Mouse (Mus musculus) neural tube, embryonic 12.5 days (tissue): ENCODE measurements at regions not wholly inside any gene's neighbourhood (a gene's known extent, or its start where the extent isn't known, plus 50 kb on each side); places are given as distances from the start of the nearest gene placed in this dataset.

ENCODE experiments used
- ATAC-seq: fragments of 200-750 bp; cut with Nextera tagmentation; 2 replicates; pipeline ENCODE4 v1.8.0; 2017; ENCODE audit warnings: low read depth, mild to moderate bottlenecking, moderate TSS enrichment, moderate library complexity; ENCODE audit not compliant: low FRiP score
- H3K27ac ChIP-seq: fragments of 300-500 bp; sonication (generic); 2 replicates; pipeline ENCODE4 v1.5.1; 2016
- H3K27me3 ChIP-seq: fragments of 300-500 bp; sonication (generic); replicated peaks from 2 replicates; pipeline ENCODE4 v1.6.1; 2016; ENCODE audit warnings: mild to moderate bottlenecking
- H3K36me3 ChIP-seq: fragments of 300-500 bp; sonication (generic); 2 replicates; pipeline ENCODE4 v1.6.1; 2016; ENCODE audit warnings: mild to moderate bottlenecking
- H3K4me1 ChIP-seq: fragments of 300-500 bp; sonication (generic); 2 replicates; pipeline ENCODE4 v1.6.1; 2016
- H3K4me2 ChIP-seq: fragments of 300-500 bp; sonication (generic); replicated peaks from 2 replicates; pipeline ENCODE4 v1.6.1; 2016; ENCODE audit warnings: mild to moderate bottlenecking
- H3K4me3 ChIP-seq: fragments of 300-500 bp; sonication (generic); 2 replicates; pipeline ENCODE4 v1.5.1; 2016
- H3K9ac ChIP-seq: fragments of 300-500 bp; sonication (generic); 2 replicates; pipeline ENCODE4 v1.6.1; 2016; ENCODE audit warnings: mild to moderate bottlenecking
- H3K9me3 ChIP-seq: fragments of 300-500 bp; sonication (generic); 2 replicates; pipeline ENCODE4 v1.6.1; 2016; ENCODE audit warnings: mild to moderate bottlenecking
- WGBS: fragments of 180-500 bp; shearing (Covaris S2); methylation state at CpG from one replicate; pipeline ENCODE4 v1.1.7; 2016; 5-methylcytosine and 5-hydroxymethylcytosine counted together

DNA sequence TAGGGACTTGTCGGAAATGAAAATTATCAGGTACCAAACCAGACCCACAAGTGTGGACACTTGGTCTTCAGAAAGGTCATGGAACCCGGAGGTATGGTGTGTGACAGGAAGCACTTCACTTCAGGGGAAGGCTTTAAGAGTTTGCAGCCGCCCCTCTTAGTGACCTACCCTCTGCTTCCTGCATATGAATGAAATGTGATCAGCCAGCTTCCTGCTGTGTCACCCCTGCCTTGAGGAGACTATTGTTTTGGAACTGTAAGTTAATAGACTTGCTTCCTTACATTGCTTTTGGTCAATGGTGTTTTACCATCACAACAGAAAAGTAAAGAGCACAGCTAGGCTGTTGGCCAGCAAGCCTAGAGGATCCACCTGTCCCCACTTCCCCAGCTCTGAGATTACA is 515.3 kb downstream of the Pdcd6ip start:
- Histone ChIP-seq H3K9ac (no peak overlapping the region), H3K4me2 (no peak overlapping the region), H3K9me3 (no peaks in the 10 kb centered on the region), H3K27ac (no peak overlapping the region), H3K36me3 (no peaks in the 10 kb centered on the region), H3K4me3 (no peak overlapping the region), H3K4me1 (no peaks in the 10 kb centered on the region), H3K27me3 (no peaks in the 10 kb centered on the region)
- 57% methylated on average over 3 of the region's 3 CpGs for WGBS
- ATAC-seq: no peak

DNA sequence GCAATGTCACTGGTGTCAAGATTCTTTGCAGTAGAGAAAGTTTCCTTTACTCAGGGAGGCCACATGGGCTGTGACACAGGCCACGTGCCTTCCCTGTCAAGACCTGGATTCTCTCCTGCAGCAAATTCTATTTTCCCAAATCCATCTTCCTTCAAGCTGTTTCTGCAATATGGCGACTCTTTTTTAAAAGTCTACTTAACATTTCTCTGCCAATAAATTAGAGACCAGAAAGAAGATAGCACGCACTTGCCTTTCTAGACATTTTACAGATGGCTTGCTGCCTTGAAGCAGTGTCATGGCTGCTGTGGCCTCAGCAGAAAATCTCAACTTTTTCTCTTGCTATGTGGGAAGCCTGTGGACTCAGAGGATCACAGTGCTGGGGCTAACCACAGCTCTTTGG is 516.9 kb downstream of the Pdcd6ip start:
- H3K27ac ChIP-seq: no peak overlapping the region
- no peaks in the 10 kb centered on the region for H3K27me3 ChIP-seq
- H3K4me2 ChIP-seq: no peak overlapping the region
- no peak overlapping the region for H3K9ac ChIP-seq
- no peaks in the 10 kb centered on the region for H3K9me3 ChIP-seq
- H3K36me3 ChIP-seq: no peaks in the 10 kb centered on the region
- no peak for ATAC-seq
- H3K4me1 ChIP-seq: no peaks in the 10 kb centered on the region
- no peak overlapping the region for H3K4me3 ChIP-seq
- WGBS: 91% methylated on average over 3 of the region's 3 CpGs

DNA sequence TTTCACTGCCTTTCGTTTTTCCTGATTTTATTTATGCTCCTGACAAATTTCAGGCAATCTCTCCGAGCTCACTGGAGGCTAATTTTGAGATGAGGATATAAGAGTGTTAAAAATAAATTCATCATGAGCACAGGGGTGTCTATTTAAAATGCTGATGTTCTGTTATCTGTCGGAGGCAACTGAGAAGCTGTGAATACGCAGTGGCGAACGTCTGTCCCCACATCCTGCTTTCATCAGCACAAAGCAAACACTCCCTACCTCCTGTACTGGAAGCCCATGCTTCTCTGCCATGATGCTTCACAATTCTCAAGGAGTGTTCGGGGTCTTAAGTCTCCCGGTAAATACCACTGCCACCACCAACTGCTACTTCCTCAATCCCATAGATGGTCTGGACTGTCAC is 526.9 kb downstream of the Pdcd6ip start:
- H3K27ac ChIP-seq: no peak overlapping the region
- 82% methylated on average over 8 of the region's 8 CpGs for WGBS
- no peak overlapping the region for H3K9ac ChIP-seq
- no peaks in the 10 kb centered on the region for H3K4me1 ChIP-seq
- no peak for ATAC-seq
- no peak overlapping the region for H3K4me2 ChIP-seq
- H3K27me3 ChIP-seq: no peaks in the 10 kb centered on the region
- H3K9me3 ChIP-seq: no peaks in the 10 kb centered on the region
- H3K4me3 ChIP-seq: no peak overlapping the region
- no peaks in the 10 kb centered on the region for H3K36me3 ChIP-seq

DNA sequence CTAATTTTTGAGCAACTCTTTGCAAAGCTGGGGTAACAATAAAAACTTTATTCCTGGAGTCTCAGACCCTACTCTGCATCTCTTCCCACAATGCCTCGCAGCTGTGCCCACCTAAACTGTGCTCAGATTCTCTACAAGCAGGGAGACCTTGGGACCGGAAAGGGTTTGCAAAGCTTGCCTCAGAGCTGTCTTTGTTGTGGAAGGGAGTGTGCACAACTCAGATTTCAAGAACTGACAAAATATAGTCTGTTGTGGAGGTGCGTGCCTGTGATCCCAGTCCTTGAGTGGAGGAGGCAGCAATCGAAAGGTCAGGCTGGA is 530.2 kb downstream of the Pdcd6ip start:
- H3K4me1 ChIP-seq: no peaks in the 10 kb centered on the region
- no peak overlapping the region for H3K4me3 ChIP-seq
- ATAC-seq: no peak
- 93% methylated on average over 4 of the region's 4 CpGs for WGBS
- no peaks in the 10 kb centered on the region for H3K36me3 ChIP-seq
- H3K9ac ChIP-seq: no peak overlapping the region
- no peaks in the 10 kb centered on the region for H3K9me3 ChIP-seq
- H3K27ac ChIP-seq: no peak overlapping the region
- H3K4me2 ChIP-seq: no peak overlapping the region
- H3K27me3 ChIP-seq: no peaks in the 10 kb centered on the region

DNA sequence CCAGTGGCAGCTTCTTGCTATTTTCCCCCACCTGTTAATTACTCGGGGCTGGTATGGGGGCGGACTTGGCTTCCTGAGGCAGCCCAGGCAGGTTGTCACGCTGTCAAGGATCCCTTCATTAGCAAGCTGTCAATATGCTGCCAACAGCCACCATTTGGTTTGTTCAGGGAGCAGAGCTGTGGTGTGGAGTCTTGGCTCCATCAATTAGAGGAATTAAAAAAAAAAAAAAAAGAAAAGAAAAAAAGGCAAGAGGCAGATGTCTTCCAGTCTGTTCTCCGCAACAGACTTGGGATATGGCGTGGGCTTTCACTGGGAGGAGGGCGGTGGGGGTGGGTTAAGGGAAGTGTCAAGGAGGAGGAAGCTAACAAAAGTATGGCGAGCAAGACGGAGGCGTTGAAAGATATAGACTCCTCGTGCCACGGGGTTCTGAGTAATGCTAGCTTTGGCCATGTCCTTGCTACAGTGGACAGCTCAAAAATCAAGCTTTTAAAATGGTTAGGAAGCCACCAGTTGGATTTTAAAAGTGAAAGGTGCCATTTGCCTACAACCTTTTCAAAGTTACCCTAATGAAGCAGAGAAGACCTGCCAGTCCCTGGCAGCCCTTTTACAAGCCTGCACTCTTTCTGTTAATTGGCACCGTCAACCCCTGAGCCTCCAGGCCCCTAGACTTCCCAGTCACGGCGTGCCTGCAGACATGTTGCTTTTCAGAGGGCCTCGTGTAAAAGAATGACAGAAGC is 530.7 kb downstream of the Pdcd6ip start:
- Histone ChIP-seq H3K4me3 (no peak overlapping the region), H3K9me3 (no peaks in the 10 kb centered on the region), H3K27me3 (no peaks in the 10 kb centered on the region), H3K4me1 (no peaks in the 10 kb centered on the region), H3K27ac (no peak overlapping the region), H3K36me3 (no peaks in the 10 kb centered on the region), H3K9ac (no peak overlapping the region), H3K4me2 (no peak overlapping the region)
- no peak for ATAC-seq
- WGBS: 69% methylated on average over 15 of the region's 15 CpGs

DNA sequence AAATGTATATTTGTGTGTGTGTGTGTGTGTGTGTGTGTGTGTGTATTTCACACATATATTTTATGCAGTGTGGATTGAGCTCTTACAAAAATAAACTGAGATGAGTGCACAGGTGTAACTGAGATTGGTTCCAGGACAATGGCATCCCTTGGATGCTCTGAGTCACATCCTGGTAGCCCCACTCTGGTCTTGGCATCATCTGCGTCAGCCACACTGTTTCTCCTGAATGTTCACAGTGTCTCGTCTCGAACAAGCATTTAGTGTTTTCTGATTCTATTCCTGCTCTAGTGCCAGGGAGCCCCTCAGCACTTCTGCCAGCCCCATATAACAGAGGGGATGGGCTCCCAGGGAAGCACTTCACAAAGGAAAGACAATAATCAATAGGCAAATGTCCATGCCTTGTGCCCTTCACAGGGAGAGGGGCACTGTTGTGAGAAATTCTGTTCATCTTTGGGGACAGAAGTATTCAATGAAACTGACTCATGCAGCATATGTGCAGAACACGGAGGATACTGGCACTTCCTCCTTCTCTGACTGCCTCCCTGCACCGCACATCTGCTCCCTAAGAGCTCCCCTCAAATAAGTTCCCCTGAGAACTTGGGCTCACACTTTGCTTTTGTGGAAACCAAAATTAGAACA is 536.2 kb downstream of the Pdcd6ip start:
- H3K4me1 ChIP-seq: no peaks in the 10 kb centered on the region
- no peaks in the 10 kb centered on the region for H3K36me3 ChIP-seq
- no peak overlapping the region for H3K4me3 ChIP-seq
- H3K27ac ChIP-seq: no peak overlapping the region
- H3K9ac ChIP-seq: no peak overlapping the region
- H3K27me3 ChIP-seq: no peaks in the 10 kb centered on the region
- ATAC-seq: no peak
- H3K9me3 ChIP-seq: no peaks in the 10 kb centered on the region
- whole genome bisulfite sequencing: 91% methylated on average over 5 of the region's 5 CpGs
- no peak overlapping the region for H3K4me2 ChIP-seq

DNA sequence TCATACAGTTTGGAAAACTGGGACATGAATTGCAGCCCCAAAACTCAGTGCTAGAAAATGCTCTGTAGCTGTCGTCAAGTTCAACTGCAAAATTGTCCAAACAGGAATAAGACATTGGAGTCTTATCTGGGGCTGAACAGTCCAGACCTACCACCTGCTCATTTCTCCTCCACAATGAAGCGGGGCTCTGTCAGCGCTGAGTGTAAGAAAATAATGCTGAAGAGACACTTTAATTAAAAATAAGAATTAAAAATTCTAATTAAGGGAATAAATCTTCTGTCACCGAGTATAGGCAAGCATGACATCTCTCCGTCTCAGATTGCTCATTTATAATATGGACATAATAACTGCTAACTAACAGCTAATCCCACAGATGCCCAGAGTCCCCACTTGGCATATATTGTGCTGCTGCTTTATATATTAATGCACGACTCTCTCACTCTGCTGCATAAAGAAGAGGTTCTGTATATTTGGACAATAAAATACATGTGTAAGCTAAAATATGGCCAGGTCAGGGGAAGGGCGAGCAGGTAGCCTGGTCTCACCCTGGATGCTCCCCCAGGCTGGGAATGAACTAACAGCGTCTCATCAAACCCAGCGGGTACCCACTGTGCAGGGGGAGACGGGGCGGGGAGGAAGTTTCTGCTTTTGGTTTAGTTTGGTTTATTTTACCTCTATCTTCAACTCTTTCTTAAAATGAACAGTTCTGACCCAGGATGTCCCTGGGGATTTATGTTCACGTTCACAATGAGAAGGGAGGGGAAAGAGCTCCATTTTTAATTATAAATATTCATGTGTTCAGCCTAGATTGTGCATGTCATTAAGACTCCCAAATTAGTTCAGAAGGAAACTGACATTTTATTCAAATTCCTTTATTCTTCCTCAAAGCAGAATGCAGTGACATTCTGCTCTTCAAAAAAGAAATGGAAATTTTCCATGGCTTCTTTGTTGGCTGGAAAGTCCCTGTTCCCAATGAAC is 544.9 kb downstream of the Pdcd6ip start:
- ATAC-seq: no peak
- Histone ChIP-seq H3K27ac (no peak overlapping the region), H3K27me3 (no peaks in the 10 kb centered on the region), H3K4me3 (no peak overlapping the region), H3K9ac (no peak overlapping the region), H3K4me2 (no peak overlapping the region), H3K4me1 (no peaks in the 10 kb centered on the region), H3K9me3 (no peaks in the 10 kb centered on the region), H3K36me3 (no peaks in the 10 kb centered on the region)
- 71% methylated on average over 12 of the region's 12 CpGs for WGBS

DNA sequence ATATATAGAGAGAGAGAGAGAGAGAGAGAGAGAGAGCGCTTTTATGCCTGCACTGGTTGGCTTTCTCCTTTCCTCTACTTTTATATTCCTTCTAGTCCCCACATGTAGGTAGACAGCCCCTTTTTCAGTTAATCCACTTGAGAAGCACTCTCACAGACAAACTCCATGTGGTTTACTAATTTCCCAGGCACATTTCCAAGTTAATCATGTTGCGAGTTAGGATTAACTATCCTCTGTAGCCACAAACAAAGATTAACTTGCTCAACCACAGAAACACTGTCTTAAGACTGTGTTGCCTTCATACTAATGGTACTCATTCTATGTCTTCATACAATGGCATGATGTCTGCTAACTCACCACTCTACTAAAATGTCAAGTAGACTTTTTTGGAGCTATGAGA is 548.0 kb downstream of the Pdcd6ip start:
- Histone ChIP-seq H3K27ac (no peak overlapping the region), H3K27me3 (no peaks in the 10 kb centered on the region), H3K9ac (no peak overlapping the region), H3K4me3 (no peak overlapping the region), H3K9me3 (no peaks in the 10 kb centered on the region), H3K4me2 (no peak overlapping the region), H3K36me3 (no peaks in the 10 kb centered on the region), H3K4me1 (no peaks in the 10 kb centered on the region)
- 96% methylated on average over 2 of the region's 2 CpGs for WGBS
- ATAC-seq: no peak

DNA sequence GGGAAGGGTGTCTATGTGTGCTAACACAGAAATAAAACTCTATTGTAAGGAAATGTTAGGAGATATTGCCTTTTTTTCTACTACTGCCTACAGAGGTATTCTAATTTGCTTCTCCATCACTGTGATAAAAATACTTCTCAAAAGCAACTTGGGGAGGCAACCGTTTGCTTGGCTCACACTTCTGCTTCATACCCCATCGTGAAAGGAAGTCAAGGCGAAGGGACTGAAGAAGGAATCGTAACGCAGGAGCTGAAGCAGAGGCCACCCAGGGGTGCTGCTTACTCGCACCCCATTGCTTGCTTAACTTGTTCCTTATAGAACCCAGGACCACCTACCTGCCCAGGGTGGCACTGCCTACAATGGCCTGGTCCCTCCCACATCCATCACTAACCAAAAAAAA is 550.0 kb downstream of the Pdcd6ip start:
- Histone ChIP-seq H3K9me3 (no peaks in the 10 kb centered on the region), H3K27ac (no peak overlapping the region), H3K9ac (no peak overlapping the region), H3K4me3 (no peak overlapping the region), H3K36me3 (no peaks in the 10 kb centered on the region), H3K27me3 (no peaks in the 10 kb centered on the region), H3K4me2 (no peak overlapping the region), H3K4me1 (no peaks in the 10 kb centered on the region)
- WGBS: 79% methylated on average over 6 of the region's 6 CpGs
- no peak for ATAC-seq

DNA sequence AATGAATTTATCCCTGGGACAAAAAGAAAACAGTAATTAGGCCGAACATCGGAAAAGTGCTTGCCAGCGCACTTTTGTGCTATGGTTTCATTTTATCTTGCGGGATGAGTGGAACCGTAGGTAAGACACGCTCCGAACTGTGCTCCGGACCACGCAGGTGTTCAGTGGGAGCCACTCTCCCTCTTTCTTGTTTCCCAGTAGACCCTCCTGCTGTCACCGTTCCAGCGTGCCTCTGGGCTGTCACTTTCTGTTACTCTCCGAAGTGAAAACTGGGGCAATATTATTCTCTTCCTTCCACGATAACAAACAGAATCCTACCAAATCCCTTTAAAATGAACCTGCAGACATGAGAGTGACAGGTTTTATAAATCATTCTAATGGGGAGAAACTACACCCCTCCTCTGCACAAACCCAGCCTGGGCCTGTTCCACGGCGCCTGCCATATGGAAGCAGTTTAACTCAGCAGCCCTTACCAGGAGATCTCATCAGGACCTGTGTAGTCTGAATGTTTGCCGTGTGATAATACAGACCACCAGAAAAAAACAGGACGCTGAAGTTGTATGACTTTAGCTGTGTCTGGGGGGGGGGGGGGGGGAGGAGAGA is 550.5 kb downstream of the Pdcd6ip start:
- Histone ChIP-seq H3K4me3 (no peak overlapping the region), H3K27ac (no peak overlapping the region), H3K4me1 (no peaks in the 10 kb centered on the region), H3K36me3 (no peaks in the 10 kb centered on the region), H3K9me3 (no peaks in the 10 kb centered on the region), H3K27me3 (no peaks in the 10 kb centered on the region), H3K4me2 (no peak overlapping the region), H3K9ac (no peak overlapping the region)
- no peak for ATAC-seq
- WGBS: 82% methylated on average over 17 of the region's 17 CpGs

DNA sequence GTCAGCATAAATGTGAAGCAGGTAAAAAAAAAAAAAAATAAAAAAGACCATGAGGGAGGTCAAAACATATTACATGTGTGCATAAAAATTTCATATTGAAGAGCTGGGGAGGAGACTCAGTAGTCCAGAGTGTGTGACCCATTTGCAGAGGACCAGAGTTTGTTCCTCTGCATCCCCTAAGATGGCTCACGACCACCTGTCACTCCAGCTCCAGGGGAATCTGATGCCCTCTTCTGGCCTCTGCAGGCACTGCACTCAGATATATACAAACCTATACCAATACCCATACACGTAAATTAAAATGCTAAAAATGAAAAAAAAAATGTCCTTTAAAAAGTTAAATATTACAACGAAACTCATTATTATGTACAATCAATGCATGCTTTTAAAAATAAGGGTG is 551.4 kb downstream of the Pdcd6ip start:
- Histone ChIP-seq H3K9me3 (no peaks in the 10 kb centered on the region), H3K27ac (no peak overlapping the region), H3K4me3 (no peak overlapping the region), H3K27me3 (no peaks in the 10 kb centered on the region), H3K4me2 (no peak overlapping the region), H3K36me3 (no peaks in the 10 kb centered on the region), H3K4me1 (no peaks in the 10 kb centered on the region), H3K9ac (no peak overlapping the region)
- ATAC-seq: no peak
- 60% methylated on average over 3 of the region's 3 CpGs for WGBS

DNA sequence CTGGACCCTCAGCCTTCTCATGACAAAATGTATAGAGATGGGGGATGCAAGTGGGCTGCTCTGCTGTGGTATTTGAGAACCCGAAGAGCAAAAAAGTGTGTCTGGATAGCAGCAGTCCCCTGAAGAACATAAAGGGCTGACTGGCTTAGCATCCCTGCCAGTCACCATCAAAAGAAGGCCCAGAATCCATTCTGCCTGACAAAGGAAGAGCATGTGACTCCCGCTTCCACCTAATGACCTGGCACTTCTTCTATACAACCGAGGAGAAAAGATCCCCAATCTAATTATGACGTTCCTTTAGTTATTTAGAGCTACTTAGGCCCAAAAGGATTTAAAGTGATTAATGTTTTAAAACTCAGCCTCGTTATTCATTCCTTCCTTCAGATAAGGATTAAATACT is 559.0 kb downstream of the Pdcd6ip start:
- no peak overlapping the region for H3K4me3 ChIP-seq
- no peaks in the 10 kb centered on the region for H3K9me3 ChIP-seq
- no peak for ATAC-seq
- H3K9ac ChIP-seq: no peak overlapping the region
- no peaks in the 10 kb centered on the region for H3K4me1 ChIP-seq
- no peaks in the 10 kb centered on the region for H3K27me3 ChIP-seq
- WGBS: 66% methylated on average over 5 of the region's 5 CpGs
- H3K4me2 ChIP-seq: no peak overlapping the region
- no peak overlapping the region for H3K27ac ChIP-seq
- H3K36me3 ChIP-seq: no peaks in the 10 kb centered on the region
